Mouse (Mus musculus) monocyte, adult 2 months (primary cell): ENCODE data around the gene Pabpc5.

Experiments used
- DNase-seq, 2 experiments: peaks; one replicate each; pipeline ENCODE4 v3.0.0; 2022; ENCODE audit warnings: low spot score in 2 of 2, low read depth in 1 of 2

Pabpc5 gene

GRCm38 (mm10) chrX:119927081-119927571 lies at the start of gene Pabpc5:
TSS of gene Pabpc5 (plus strand) at chrX:119927196.
- DNase-seq, result no peak

GRCm38 (mm10) chrX:119886957-119887593 lies 39.9 kb upstream of the Pabpc5 start:
- no peak for DNase-seq

DNA sequence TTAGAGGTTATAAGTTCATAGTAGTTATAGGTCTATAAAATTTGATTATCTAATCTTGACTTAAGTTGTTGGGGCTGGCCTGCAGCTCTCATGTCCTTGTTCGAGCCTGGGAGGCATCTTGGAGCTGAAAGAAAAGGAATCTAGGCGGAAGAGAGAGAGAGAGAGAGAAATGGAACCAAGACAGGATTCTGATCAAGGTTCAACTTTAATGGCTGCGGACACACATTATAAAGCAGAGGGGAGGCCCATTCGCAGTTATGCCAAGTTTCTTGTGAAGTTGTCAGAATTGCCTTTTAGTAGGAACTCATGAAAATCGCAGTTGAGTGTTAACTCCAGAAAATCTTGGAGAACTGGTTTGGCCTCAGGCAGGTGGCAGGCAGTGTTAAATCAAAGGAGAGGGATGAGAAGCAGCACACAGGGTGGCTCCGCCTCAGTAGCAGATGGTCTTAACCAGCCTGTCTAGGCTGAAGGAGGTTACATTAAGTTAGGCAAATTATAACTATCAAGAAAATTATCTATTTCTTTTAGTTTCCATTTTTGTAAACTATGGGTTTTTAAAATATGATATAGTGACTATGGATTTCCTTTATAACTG lies 38.6 kb upstream of the Pabpc5 start:
- DNase-seq, result no peak

DNA sequence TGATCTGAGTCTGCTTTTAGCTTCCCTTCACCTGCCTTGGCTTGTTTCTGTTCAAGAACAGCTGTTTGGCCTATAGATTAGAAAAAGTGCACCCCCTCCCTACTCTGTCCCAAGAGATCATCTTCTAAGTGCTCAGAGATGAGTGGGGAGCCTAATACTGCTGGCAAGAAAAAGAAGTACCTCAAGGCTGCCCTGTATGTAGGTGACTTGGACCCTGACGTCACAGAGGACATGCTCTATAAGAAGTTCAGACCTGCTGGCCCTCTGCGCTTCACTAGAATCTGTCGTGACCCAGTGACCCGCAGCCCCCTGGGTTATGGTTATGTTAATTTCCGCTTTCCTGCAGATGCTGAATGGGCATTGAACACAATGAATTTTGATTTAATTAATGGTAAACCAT lies 856 bp downstream of the Pabpc5 start:
- DNase-seq, result no peak
